Mouse (Mus musculus) hindbrain, embryonic 14.5 days (tissue): ENCODE measurements around the gene Ddx4. TPM values are rescaled to one million over a fixed set of nuclear protein-coding genes. Genes with fewer than 3 reads are reported as not detected.
"Not testable (repeated sequence)": the region's sequence is repeated elsewhere in the genome, so short reads cannot be mapped to it uniquely, and the experiment has no call there.

Experiments used
- ATAC-seq: fragments of 200-750 bp; cut with Nextera tagmentation; 2 replicates; pipeline ENCODE4 v1.8.0; 2017; ENCODE audit warnings: moderate number of reproducible peaks, mild to moderate bottlenecking, moderate TSS enrichment, moderate library complexity; ENCODE audit not compliant: low FRiP score
- DNase-seq: peaks from one replicate; pipeline ENCODE4 v3.0.0-alpha.2; 2015; ENCODE audit warnings: low spot score
- H3K27ac ChIP-seq: fragments of 300-500 bp; sonication (generic); 2 replicates; pipeline ENCODE4 v1.5.1; 2014; ENCODE audit warnings: mild to moderate bottlenecking, moderate library complexity
- H3K27me3 ChIP-seq: fragments of 300-500 bp; sonication (generic); 2 replicates; pipeline ENCODE4 v1.6.1; 2014; ENCODE audit warnings: mild to moderate bottlenecking, low read length, mixed read lengths; ENCODE audit not compliant: control insufficient read depth, insufficient read depth
- H3K36me3 ChIP-seq: fragments of 300-500 bp; sonication (generic); replicated peaks from 2 replicates; pipeline ENCODE4 v1.6.1; 2014; ENCODE audit not compliant: control insufficient read depth, insufficient read depth
- H3K4me1 ChIP-seq: fragments of 300-500 bp; sonication (generic); replicated peaks from 2 replicates; pipeline ENCODE4 v1.6.1; 2014; ENCODE audit warnings: antibody characterized with exemption, low read length, mixed read lengths; ENCODE audit not compliant: control insufficient read depth, insufficient read depth
- H3K4me2 ChIP-seq: fragments of 300-500 bp; sonication (generic); replicated peaks from 2 replicates; pipeline ENCODE4 v1.6.1; 2014; ENCODE audit warnings: mild to moderate bottlenecking, moderate library complexity
- H3K4me3 ChIP-seq: fragments of 300-500 bp; sonication (generic); replicated peaks from 2 replicates; pipeline ENCODE4 v1.5.1; 2014; ENCODE audit warnings: mild to moderate bottlenecking, low read length
- H3K9ac ChIP-seq: fragments of 300-500 bp; sonication (generic); 2 replicates; pipeline ENCODE4 v1.6.1; 2014
- H3K9me3 ChIP-seq: fragments of 300-500 bp; sonication (generic); 2 replicates; pipeline ENCODE4 v1.6.1; 2016; ENCODE audit warnings: low read length; ENCODE audit not compliant: control insufficient read depth
- WGBS: fragments of 180-500 bp; shearing (Covaris S2); extraction: QIAGEN DNeasy Blood & Tissue Kit; methylation state at CpG from one replicate; pipeline ENCODE4 v1.1.7; 2014; 5-methylcytosine and 5-hydroxymethylcytosine counted together
- polyA plus RNA-seq: library from polyadenylated mRNA; unstranded; fragments of >200 nt; fragmentation: Nextera tagmentation; extraction: Ambion mirVana; gene quantifications from 2 replicates; pipeline ENCODE4 v1.2.1, GENCODE M21; 2014

The Ddx4 gene
- polyA plus RNA-seq, 1 experiment from 2014 or later = 2.0 TPM

DNA sequence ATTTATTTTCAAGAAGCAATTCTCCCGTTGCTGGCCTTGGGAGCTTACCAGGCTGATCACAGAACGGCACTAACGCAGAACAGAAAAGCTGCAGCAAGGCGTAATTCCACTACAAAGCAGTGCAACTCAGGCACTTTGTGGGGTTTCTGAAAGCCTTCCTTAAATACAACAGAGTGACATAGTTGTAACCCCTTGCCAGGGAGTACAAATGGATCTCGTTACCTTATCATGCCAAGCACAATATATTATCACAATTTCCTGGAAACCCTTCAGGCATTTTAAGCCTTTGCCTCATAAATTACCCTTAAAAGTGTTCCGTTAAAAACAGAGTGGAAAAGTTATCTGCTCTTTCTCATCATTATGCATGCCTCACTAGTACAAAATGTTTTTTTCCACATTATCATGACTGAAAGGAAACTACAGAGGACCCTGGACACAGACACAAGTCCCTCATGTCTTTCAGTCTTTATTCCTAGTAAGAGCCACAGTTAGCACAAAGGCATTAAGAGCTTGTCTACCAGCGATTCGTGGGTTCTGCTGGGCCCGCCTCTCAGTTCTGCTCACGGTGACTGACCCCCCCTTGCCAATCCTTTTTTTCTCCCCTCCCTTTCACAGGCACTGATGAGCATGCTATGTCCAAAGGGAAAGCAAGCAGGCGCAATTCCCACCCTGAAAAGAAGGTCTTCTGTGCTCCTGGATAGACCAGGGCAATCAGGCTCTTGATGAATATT is 71.5 kb downstream of the Ddx4 start:
- no peaks in the 10 kb centered on the region for H3K36me3 ChIP-seq
- ATAC-seq (no peak), DNase-seq (no peak)

DNA sequence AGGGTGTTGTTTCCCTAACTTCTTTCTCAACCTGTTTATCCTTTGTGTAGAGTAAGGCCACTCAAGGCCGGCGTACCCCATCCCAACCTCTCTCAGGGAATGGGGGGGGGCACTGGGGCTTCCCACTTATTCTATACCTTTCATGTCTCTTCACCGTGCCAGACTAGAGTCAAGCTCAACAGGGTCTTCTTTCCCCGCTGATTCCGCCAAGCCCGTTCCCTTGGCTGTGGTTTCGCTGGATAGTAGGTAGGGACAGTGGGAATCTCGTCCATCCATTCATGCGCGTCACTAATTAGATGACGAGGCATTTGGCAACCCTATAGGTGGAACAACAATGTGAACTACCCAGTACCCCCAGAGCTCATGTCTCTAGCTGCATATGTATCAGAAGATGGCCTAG is 74.2 kb downstream of the Ddx4 start:
- not testable (repeated sequence) for DNase-seq, H3K4me1 ChIP-seq, H3K9ac ChIP-seq, H3K9me3 ChIP-seq, H3K36me3 ChIP-seq, H3K4me3 ChIP-seq, H3K27me3 ChIP-seq, H3K4me2 ChIP-seq, ATAC-seq, H3K27ac ChIP-seq
- 68% methylated on average over 11 of the region's 11 CpGs for WGBS

More for the DNA sequence above, 71.5 kb downstream of the Ddx4 start:
- Histone ChIP-seq H3K27me3 (no peaks in the 10 kb centered on the region), H3K4me1 (no peaks in the 10 kb centered on the region; the same call in 1 of the 2 replicates), H3K9ac (no peak overlapping the region), H3K27ac (no peak overlapping the region), H3K4me2 (no peak overlapping the region), H3K4me3 (no peak overlapping the region), H3K9me3 (no peaks in the 10 kb centered on the region)
- WGBS = 58% methylated on average over 11 of the region's 11 CpGs

DNA sequence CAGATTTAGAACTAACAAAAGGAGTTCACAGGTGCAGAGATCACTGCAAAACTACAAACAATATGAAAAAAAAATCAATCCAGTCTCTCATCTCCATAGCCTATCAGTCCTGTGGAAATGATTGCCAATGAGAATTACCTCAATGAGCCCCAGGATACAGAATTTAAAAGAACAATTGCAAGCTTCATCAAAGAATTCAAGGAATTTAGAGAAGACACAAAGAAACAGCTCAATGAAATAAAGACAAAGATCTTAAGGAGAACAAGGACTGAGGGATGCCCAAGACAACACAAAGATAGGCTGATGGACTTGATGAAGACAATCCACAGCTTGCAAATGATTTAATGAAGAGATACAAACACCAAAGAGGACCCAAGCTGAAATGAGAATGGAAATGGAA is 78.5 kb downstream of the Ddx4 start:
- DNase-seq = no peak
- no peak overlapping the region for H3K4me3 ChIP-seq
- H3K4me2 ChIP-seq = no peak overlapping the region
- no peak for ATAC-seq
- H3K9me3 ChIP-seq = no peaks in the 10 kb centered on the region
- H3K4me1 ChIP-seq = no peaks in the 10 kb centered on the region
- no peaks in the 10 kb centered on the region for H3K27me3 ChIP-seq
- no peaks in the 10 kb centered on the region for H3K36me3 ChIP-seq
- H3K27ac ChIP-seq = no peak overlapping the region
- no peak overlapping the region for H3K9ac ChIP-seq

DNA sequence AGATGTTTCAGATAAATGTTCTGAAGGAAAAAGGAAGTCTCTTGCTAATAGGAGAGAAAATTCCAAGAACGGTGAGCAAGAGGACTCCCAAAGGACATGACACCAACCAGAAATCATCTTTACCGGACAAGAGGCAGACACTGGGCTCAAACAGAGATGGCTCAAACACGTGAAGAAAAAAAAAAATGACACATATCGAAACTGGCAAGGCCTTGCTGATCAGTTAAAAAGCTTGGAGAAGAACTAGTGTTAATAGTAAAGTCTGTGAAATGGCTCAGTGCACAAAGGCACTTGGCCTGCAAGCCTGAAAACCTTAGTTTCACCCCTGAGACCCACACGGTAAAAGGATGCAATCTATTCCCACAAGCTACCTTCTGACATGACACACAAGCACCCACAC is 81.5 kb downstream of the Ddx4 start:
- no peak overlapping the region for H3K4me2 ChIP-seq
- no peaks in the 10 kb centered on the region for H3K4me1 ChIP-seq
- WGBS = 73% methylated on average over 5 of the region's 5 CpGs
- DNase-seq = no peak
- H3K27ac ChIP-seq = no peak overlapping the region
- H3K9ac ChIP-seq = no peak overlapping the region
- H3K36me3 ChIP-seq = no peaks in the 10 kb centered on the region
- ATAC-seq = no peak
- H3K4me3 ChIP-seq = no peak overlapping the region
- no peaks in the 10 kb centered on the region for H3K27me3 ChIP-seq
- no peaks in the 10 kb centered on the region for H3K9me3 ChIP-seq

DNA sequence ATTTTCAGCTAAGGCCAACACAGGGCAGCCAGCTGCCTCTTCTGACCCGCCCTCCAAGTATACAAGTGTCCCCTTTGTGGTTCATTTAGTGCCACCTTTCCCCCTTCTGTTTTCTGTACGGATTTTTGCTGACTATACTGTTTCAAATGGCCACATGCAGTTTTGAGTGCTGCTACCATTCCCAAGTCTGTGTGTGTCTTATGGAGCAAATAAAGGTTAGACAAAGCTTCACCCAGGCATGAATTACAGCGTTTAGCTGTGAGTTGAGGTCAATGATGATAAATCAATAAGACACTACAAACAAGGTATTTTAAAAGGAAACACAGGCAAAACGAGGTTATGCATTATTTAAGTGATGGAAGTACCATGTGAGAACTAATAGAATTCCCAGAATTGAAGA is 82.7 kb downstream of the Ddx4 start:
- 45% methylated on average over 4 of the region's 4 CpGs for WGBS
- DNase-seq = no peak
- Histone ChIP-seq H3K4me1 (no peaks in the 10 kb centered on the region), H3K27ac (no peak overlapping the region), H3K4me3 (no peak overlapping the region), H3K27me3 (no peaks in the 10 kb centered on the region), H3K4me2 (no peak overlapping the region), H3K9ac (no peak overlapping the region), H3K9me3 (no peaks in the 10 kb centered on the region), H3K36me3 (no peaks in the 10 kb centered on the region)
- no peak for ATAC-seq

DNA sequence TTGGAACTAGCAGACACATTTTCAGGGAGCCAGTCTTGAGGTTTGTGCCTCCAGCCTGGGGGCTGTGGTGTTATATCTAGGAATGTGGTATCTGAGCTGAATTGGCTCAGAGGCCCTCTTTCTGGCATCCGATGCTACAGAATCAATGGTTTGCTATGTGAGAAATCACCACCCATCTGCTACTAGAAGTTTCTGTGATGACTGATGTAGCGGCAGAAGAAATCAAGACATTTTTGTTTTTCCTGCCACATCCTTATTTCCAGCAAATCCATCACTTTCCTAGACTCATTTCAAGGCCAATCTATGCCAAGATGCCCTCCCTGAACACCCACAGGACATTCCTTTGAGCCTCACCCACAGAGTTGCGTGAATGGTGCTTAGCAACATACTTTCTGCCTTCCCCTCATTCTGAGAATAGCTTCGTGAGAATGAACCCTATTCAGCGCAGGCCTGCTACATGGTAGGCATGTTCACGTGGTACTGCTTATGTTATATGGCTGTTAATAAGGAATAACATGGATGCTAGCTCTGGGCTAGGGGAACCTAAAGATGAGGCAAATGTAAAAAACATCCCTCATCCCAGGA is 91.6 kb downstream of the Ddx4 start:
- WGBS = 77% methylated on average over 6 of the region's 6 CpGs

DNA sequence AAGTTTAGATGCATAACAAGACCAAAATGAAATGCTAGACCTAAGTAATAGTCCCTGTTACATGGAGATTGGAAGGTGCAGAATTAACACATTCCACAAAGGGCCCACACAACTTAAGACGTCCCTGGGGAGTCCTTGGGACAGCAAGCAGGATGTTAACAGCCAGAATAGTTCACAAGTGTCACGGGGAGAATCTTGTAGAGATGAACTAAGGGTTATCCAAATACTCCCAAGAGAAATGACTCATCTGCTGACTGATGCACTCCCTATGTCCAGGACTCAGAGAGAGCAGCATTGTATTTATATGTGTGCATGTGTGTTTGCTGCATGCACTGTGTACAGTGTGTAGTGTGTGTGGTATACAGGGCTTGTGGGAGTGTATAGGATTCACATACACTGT is 95.8 kb downstream of the Ddx4 start:
- 56% methylated on average over 2 of the region's 2 CpGs for WGBS
- DNase-seq = no peak

More for the DNA sequence above, 91.6 kb downstream of the Ddx4 start:
- no peak overlapping the region for H3K27ac ChIP-seq
- H3K36me3 ChIP-seq = no peaks in the 10 kb centered on the region
- ATAC-seq (no peak), DNase-seq (no peak)
- no peak overlapping the region for H3K9ac ChIP-seq
- no peaks in the 10 kb centered on the region for H3K4me1 ChIP-seq
- H3K27me3 ChIP-seq = no peaks in the 10 kb centered on the region
- H3K4me2 ChIP-seq = no peak overlapping the region
- H3K4me3 ChIP-seq = no peak overlapping the region
- H3K9me3 ChIP-seq = no peaks in the 10 kb centered on the region

DNA sequence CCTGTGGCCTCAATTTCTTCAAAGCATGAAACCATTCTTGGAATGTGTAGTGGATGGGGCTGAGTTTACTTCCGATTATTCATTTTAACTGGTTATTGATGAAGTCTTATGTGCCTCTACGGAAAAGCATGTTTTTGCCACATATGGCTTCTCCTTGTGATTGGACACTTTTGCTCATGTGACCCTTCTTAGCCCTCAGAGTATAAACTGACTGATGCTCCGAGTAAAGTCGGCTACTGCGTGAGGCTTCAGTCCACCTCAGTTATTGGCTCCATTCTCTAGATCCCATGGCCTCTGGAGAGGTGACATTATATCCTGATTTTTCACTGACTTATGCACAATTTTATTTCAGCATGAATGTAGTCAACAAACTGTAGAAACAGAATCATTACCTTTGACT is 99.0 kb downstream of the Ddx4 start:
- Histone ChIP-seq H3K27me3 (no peaks in the 10 kb centered on the region), H3K4me2 (no peak overlapping the region), H3K4me3 (no peak overlapping the region), H3K4me1 (no peaks in the 10 kb centered on the region), H3K9ac (no peak overlapping the region), H3K36me3 (no peaks in the 10 kb centered on the region), H3K27ac (no peak overlapping the region), H3K9me3 (no peaks in the 10 kb centered on the region)
- ATAC-seq (no peak), DNase-seq (no peak)
- WGBS = 96% methylated on average over 5 of the region's 5 CpGs

More for the DNA sequence above, 95.8 kb downstream of the Ddx4 start:
- H3K4me1 ChIP-seq = no peaks in the 10 kb centered on the region
- no peak overlapping the region for H3K27ac ChIP-seq
- no peaks in the 10 kb centered on the region for H3K36me3 ChIP-seq
- no peaks in the 10 kb centered on the region for H3K9me3 ChIP-seq
- no peak overlapping the region for H3K4me2 ChIP-seq
- H3K4me3 ChIP-seq = no peak overlapping the region
- H3K9ac ChIP-seq = no peak overlapping the region
- ATAC-seq = no peak
- H3K27me3 ChIP-seq = no peaks in the 10 kb centered on the region

DNA sequence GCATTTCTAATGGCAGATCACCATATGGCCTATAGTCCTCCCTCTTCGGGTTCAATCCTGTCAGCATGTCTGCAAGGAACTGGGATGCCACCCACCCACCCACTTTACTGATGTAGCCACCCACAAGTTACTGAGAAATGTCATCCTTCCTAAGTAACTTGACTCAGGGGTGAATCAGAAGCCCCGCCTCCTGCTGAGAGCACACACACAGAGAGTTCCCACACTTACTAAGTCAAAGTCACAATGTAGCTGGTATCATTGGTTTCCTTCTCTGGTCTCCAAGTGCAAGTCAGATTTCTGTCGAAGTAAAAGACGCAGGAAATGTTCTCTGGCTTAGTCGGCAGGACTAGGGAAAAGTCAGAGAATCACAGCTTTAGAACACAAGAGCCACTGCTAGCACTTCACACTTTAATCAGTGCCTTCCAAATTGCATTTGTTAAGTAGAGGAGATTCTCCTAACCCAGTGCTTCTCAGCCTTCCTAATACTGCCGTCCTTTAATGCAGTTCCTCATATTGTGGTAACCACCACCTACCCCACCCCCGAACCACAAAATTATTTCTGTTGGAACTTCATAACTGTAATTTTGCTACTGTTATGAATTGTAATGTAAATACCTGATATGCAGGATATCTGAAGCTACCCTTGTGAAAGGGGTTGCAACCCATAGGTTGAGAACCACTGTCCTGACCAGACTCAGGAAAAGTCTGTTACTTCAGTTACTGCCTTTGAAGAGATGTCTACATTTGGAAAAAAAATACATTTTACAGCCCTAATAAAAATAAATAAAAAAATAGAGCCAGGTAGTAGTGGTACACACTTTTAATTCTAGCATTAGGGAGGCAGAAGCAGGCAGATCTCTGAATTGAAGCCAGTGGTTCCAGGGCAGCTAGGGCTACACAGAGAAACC is 100.4 kb downstream of the Ddx4 start:
- no peak for ATAC-seq
- 91% methylated on average over 7 of the region's 7 CpGs for WGBS
- Histone ChIP-seq H3K36me3 (no peaks in the 10 kb centered on the region), H3K4me1 (no peaks in the 10 kb centered on the region), H3K9ac (no peak overlapping the region), H3K27ac (no peak overlapping the region), H3K27me3 (no peaks in the 10 kb centered on the region), H3K9me3 (no peaks in the 10 kb centered on the region), H3K4me3 (no peak overlapping the region), H3K4me2 (no peak overlapping the region)
- no peak for DNase-seq
